Mouse (Mus musculus) myocyte (in vitro differentiated cells): ENCODE measurements around the gene Usp2.

Experiments used
- POLR2A ChIP-seq: IDR thresholded peaks from one replicate; pipeline ENCODE4 v1.6.1; 2011; ENCODE audit warnings: low read depth, mild to moderate bottlenecking, control low read depth, moderate library complexity; ENCODE audit not compliant: insufficient read length
- TCF12 ChIP-seq: IDR thresholded peaks from one replicate; pipeline ENCODE4 v1.6.1; 2011; ENCODE audit warnings: mild to moderate bottlenecking, control low read depth; ENCODE audit not compliant: poor library complexity, insufficient read depth, severe bottlenecking

- TF ChIP-seq POLR2A (no peak), TCF12 (no peak)
Measured at GRCm38 (mm10) chr9:44058606-44059005, 8.2 kb upstream of the Usp2 start.
